Mouse (Mus musculus) spleen, adult 2 months (tissue): ENCODE results near the gene Erp27. TPM values are rescaled to one million over a fixed set of nuclear protein-coding genes. Genes with fewer than 3 reads are reported as not detected.

ENCODE experiments used
- DNase-seq, 2 experiments: peaks; one replicate each; pipeline versions ENCODE4 v3.0.0 to v3.0.0-alpha.2; 2012 to 2021; ENCODE audit warnings: low spot score in 2 of 2, low read depth in 1 of 2
- H3K27ac ChIP-seq: fragments of 200-500 bp; 2 replicates; pipeline ENCODE4 v1.5.1; 2012; ENCODE audit warnings: low read length, inconsistent platforms; ENCODE audit not compliant: insufficient read depth
- H3K27me3 ChIP-seq: fragments of 200-500 bp; 2 replicates; pipeline ENCODE4 v1.6.1; 2012; ENCODE audit warnings: mild to moderate bottlenecking, moderate library complexity, low read length, inconsistent platforms; ENCODE audit not compliant: control insufficient read depth, insufficient read depth
- H3K36me3 ChIP-seq: fragments of 200-500 bp; 2 replicates; pipeline ENCODE4 v1.6.1; 2012; ENCODE audit warnings: mild to moderate bottlenecking, low read length, inconsistent platforms; ENCODE audit not compliant: control insufficient read depth, insufficient read depth
- H3K4me1 ChIP-seq: fragments of 200-500 bp; 2 replicates; pipeline ENCODE4 v1.6.1; 2011; ENCODE audit warnings: inconsistent platforms; ENCODE audit not compliant: control insufficient read depth, insufficient read depth, insufficient read length
- H3K4me3 ChIP-seq: fragments of 200-500 bp; 2 replicates; pipeline ENCODE4 v1.5.1; 2011; ENCODE audit warnings: mild to moderate bottlenecking, inconsistent platforms; ENCODE audit not compliant: insufficient read depth, insufficient read length; ENCODE audit errors: extremely low read depth
- CTCF ChIP-seq: fragments of 200-500 bp; IDR thresholded peaks from 2 replicates; pipeline ENCODE4 v1.5.1; 2011; ENCODE audit warnings: mild to moderate bottlenecking, inconsistent platforms; ENCODE audit not compliant: insufficient read depth, insufficient read length, insufficient replicate concordance; ENCODE audit errors: extremely low read depth
- POLR2A ChIP-seq: fragments of 200-500 bp; IDR thresholded peaks from 2 replicates; pipeline ENCODE4 v1.6.1; 2011; ENCODE audit warnings: low read depth, low read length, inconsistent platforms
- WGBS: fragments of 180-500 bp; shearing (Covaris S2); methylation state at CpG from one replicate; pipeline ENCODE4 v1.1.7; 2018; 5-methylcytosine and 5-hydroxymethylcytosine counted together
- polyA plus RNA-seq: library from polyadenylated mRNA; depleted of rRNA; stranded (reverse); fragments of >200 nt; gene quantifications from 2 replicates; pipeline ENCODE4 v1.2.3, GENCODE M21; 2012

The Erp27 gene
- polyA plus RNA-seq, 1 experiment, result 16.2 TPM

DNA sequence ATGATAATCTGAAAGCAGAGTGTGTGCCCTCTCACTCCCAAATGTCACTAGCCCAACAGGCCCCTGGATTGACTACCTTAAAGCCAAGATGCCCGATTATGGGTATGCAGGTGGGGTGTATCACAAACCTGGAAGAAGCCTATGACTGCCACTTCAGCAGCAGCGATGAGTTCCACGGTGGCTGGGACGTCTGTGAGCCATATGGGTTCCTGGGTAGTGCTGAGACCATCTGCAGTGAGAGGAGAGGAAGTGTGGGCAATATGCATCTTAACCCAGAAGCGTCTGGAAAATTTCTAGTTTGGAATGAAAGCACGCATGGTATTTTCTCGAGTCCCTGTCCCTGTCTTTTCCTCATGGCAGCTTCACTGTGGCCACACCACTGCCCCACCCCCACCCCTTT is 379 bp downstream of the Erp27 start:
- H3K4me1 ChIP-seq, result peaks cover 4% of the 10 kb centered on the region; the same call in 1 of the 2 replicates
- no peaks in the 10 kb centered on the region for H3K27me3 ChIP-seq
- H3K36me3 ChIP-seq, result peaks cover 35% of the 10 kb centered on the region
- DNase-seq, result no peak
- H3K4me3 ChIP-seq, result no peak overlapping the region
- WGBS, result 42% methylated on average over 7 of the region's 7 CpGs
- H3K27ac ChIP-seq, result no peak overlapping the region
- no peak for TF ChIP-seq POLR2A
- TF ChIP-seq CTCF, result no peak

DNA sequence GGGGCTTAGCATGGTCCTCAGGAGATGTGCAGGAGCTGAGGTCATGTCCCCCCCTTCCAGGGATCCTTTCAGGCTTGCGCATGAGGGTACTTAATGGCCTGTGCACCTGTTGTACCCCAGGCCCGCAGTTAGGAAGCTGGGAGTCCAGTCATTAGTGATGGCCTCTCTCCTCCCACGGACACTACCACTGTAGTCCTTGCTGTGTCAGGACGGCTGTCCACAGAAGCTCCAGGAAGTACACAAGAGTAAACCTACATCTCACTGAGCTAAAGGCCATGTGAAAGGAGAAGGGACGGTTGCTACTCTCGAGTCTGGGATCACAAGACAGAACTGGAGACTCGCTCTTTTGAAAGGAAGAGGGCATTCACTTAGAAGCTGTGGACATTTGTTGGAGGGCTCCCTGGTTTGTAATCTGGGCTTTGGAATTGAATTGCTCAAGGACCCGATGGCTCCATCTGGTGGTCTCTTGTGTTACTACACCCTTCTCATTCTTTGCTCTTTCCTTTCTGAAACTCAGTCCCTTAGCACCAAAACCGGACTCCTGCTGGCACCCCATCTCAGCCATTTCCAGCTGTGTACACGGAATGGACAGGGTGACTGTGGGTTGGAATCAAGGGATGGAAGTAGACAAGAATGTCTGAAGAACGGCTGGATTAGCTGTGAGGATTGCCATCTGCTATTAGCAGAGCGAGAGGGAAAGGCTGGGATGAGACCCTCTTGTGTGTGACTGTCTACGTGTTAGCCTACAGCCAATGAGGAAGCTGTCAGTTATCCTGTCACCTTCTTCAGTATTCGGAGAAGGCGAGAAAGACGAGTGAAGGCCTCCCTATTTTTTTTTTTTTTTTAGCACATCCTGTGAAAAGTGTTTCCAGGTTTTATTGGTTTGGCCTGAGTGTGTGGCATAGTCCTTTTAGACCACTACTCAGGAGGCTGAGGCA is 1.4 kb downstream of the Erp27 start:
- no peak for TF ChIP-seq POLR2A
- peak; percentile 31; the same call in 1 of the 2 replicates for TF ChIP-seq CTCF
- Histone ChIP-seq H3K27ac (no peak overlapping the region), H3K4me1 (peaks cover 4% of the 10 kb centered on the region; the same call in 1 of the 2 replicates), H3K27me3 (no peaks in the 10 kb centered on the region), H3K36me3 (peaks cover 30% of the 10 kb centered on the region), H3K4me3 (no peak overlapping the region)
- DNase-seq, result peak in 1 of 2 experiments; percentile 54
- 46% methylated on average over 16 of the region's 16 CpGs for WGBS

DNA sequence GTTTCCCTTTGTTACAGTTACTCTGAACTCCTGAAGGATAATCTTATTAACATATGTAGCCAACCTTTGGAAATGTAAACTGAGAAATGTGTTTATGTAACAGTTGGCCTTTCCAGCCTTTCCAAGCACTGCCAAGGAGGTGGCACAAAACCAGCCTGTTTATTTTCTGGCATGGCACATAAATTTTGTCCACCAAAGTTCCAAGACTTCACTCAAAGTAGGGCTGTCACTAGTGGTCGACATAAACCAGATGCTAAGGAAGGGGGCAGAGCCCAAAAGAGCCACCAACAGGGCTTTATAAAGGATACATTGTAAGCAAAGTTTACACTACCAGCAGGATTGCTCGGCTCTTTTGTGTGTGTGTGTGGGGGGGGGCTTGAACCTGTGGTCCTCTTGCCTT is 4.1 kb downstream of the Erp27 start:
- no peak for DNase-seq
- WGBS, result 77% methylated on average over 2 of the region's 2 CpGs

DNA sequence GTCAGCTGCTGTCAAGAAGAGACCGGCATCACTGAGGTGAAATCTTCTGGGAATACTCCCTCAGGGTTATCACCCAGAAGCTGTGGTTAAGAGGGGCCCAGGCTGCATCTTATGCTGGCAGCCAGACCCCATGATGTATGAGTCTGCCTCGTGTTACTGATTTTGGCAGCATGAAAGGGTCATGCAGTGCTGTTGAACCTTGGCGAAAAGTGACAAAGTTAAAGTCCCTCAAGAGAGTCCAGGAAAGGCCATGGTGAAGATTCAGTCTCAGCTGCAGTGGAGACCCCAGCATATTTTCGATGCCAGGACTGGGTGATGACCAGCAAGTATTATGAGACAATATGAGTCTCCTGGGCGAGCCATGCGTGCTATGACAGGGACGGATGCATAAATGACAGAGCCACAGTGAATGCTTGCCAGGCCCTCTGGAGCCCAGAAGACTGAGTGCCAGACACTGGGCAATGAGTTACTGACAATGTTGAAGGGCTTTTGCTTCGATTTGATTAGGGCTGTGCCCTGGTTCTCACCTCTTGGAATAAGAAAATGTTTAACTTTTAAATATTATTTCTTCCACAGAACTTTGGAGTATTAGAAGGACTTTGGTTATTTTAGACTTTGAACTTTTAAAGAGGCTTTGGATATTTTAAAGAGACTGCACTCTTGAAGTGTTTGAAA is 6.1 kb downstream of the Erp27 start:
- H3K4me1 ChIP-seq, result peaks cover 4% of the 10 kb centered on the region; the same call in 1 of the 2 replicates
- no peak overlapping the region for H3K27ac ChIP-seq
- no peak overlapping the region for H3K4me3 ChIP-seq
- TF ChIP-seq CTCF, result no peak
- no peak for TF ChIP-seq POLR2A
- H3K27me3 ChIP-seq, result no peaks in the 10 kb centered on the region
- WGBS, result 84% methylated on average over 8 of the region's 8 CpGs
- DNase-seq, result no peak
- peaks cover 14% of the 10 kb centered on the region for H3K36me3 ChIP-seq

More for the DNA sequence above, 4.1 kb downstream of the Erp27 start:
- Histone ChIP-seq H3K27ac (no peak overlapping the region), H3K36me3 (peaks cover 16% of the 10 kb centered on the region), H3K4me3 (no peak overlapping the region), H3K4me1 (peaks cover 4% of the 10 kb centered on the region; the same call in 1 of the 2 replicates), H3K27me3 (no peaks in the 10 kb centered on the region)
- TF ChIP-seq CTCF, result no peak
- no peak for TF ChIP-seq POLR2A

DNA sequence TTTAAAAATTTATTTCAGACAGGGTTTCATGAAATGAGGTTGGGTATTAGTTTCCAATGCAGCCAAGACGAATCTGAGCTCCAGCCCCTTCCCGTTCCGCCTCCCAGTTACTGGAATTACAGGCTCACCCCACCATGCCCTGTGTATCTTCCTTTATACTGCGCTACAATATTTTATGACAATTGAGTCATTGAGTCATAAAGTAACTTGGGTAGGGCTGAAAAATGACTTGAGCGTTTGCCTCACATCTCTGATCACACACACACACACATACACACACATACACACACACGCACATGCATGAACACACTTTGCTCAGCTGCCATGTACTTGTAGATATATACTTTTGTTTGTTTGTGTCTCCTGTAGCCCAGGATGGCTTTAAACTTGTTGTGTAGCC is 7.7 kb downstream of the Erp27 start:
- no peak for DNase-seq
- WGBS, result 92% methylated on average over 6 of the region's 6 CpGs
- Histone ChIP-seq H3K27me3 (no peaks in the 10 kb centered on the region), H3K4me1 (no peaks in the 10 kb centered on the region), H3K36me3 (peaks cover 15% of the 10 kb centered on the region), H3K4me3 (no peak overlapping the region), H3K27ac (no peak overlapping the region)
- TF ChIP-seq POLR2A, result no peak
- no peak for TF ChIP-seq CTCF

DNA sequence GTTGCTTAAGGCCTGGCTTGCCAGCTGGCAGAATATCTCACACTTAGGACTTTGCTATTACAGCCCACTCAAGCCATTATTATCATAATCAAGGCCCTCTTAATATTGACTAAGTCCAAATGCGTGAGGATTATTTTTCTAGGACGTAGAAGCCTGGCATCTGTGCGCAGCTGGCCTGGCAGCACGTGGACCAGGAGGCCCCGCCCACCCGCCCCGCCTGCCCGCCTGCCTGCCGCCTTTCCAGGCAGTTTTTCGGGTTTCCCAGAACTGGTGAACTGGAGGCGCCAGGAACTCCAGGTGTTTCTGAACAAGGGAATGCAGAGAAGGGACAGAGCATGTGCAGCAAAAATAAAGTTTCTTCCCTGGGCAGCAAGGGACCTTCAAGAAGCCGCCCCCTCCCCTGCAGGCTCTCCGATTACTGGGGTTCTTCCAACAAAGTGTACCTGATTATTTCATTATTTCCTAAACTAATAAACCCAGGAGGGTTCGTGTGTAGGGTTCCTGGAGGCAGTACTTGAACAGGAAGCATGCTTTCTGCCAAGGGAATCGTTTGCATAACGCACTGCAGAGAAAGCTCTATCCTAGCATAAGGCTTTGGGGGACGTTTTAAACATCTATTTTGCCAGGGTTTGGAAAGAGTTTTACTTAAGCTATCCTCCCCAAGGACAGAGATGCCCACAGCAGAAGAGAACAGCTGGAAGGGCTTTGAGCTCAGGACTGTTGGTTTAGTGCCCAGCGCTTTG is 8.4 kb downstream of the Erp27 start:
- Histone ChIP-seq H3K4me3 (no peak overlapping the region), H3K36me3 (peaks cover 16% of the 10 kb centered on the region), H3K27ac (no peak overlapping the region), H3K4me1 (no peaks in the 10 kb centered on the region), H3K27me3 (no peaks in the 10 kb centered on the region)
- no peak for DNase-seq
- no peak for TF ChIP-seq POLR2A
- TF ChIP-seq CTCF, result no peak
- WGBS, result 40% methylated on average over 18 of the region's 18 CpGs
